Mouse (Mus musculus): ENCODE results near the gene Gprc5a. TPM values are rescaled to one million over a fixed set of nuclear protein-coding genes. Genes with fewer than 3 reads are reported as not detected.

Gene Gprc5a
- 1 to 10 TPM; 2.5 to 4.0 TPM for total RNA-seq (2021)

- peak; percentile 52 to 63 for DNase-seq
- intact Hi-C loops (cut with DNase I) = no loop called here
These were observed at the start of gene Gprc5a for GRCm38 (mm10) chr6:135065236-135065957. TSS of gene Gprc5a (plus strand) at chr6:135065651.

DNA sequence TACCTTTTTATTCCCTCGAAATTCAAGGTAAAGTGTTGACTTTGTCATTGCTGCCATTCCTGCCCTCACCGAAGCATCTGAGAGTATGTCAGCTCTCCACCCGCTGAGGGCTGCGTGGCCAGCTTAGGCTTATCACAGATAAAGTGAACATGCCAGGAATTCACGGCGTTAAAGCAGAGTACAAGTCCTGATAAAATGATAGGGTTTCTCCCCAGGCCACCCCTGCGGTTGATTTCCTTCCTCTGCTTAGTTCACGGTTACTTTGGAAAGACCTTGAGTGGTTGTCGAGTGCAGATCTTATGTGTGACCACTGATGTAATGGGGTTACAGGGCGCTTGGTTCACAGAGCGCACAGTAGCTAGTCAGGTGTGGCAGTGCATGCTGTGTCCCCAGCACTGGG, 48.2 kb upstream of the Gprc5a start:
- no peak for DNase-seq
- intact Hi-C loops (cut with DNase I) = no loop called here

DNA sequence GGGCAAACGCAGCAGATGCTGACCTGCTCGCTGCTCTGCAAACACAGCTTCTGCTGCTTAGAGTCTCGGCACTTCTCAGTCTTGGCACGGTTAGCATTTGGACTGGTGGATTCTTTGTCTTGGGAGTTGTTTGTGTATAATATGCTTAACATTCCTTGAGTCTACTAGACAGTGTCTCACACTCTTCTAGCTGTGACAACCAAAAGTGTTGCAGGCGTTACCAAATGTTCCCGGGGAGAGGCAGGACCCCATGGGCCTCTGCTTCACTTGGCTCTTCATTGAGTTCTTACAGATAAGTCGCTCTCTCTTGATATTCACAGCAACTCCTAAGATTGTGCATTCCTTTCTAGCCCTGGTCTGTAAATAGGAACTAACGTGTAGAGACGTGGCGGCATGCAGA, 45.9 kb upstream of the Gprc5a start:
- intact Hi-C loops (cut with DNase I) = no loop called here
- DNase-seq = no peak

DNA sequence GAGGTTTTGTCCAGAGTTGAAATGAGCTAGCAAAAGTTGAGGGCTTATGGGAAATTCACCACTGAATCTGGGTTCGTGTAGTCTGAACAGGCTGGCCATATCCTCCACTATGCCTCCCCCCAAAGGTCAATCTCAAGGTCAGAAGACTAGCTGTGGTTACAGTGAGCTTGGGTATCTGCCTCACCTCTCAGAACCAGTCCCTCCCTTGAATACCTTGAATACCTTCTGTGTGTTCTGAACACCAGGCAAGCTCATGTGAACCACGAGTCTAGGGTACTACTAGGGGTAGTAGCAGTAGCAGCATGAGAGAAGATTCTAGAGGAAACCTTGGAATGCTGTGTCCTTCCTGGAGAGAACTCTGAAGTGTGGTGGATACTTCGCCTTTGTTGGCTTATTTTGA, 43.8 kb upstream of the Gprc5a start:
- intact Hi-C loops (cut with DNase I) = no loop called here
- DNase-seq = no peak

GRCm38 (mm10) chr6:135023379-135023778, 42.1 kb upstream of the Gprc5a start:
- no peak for DNase-seq
- intact Hi-C loops (cut with DNase I) = no loop called here

DNA sequence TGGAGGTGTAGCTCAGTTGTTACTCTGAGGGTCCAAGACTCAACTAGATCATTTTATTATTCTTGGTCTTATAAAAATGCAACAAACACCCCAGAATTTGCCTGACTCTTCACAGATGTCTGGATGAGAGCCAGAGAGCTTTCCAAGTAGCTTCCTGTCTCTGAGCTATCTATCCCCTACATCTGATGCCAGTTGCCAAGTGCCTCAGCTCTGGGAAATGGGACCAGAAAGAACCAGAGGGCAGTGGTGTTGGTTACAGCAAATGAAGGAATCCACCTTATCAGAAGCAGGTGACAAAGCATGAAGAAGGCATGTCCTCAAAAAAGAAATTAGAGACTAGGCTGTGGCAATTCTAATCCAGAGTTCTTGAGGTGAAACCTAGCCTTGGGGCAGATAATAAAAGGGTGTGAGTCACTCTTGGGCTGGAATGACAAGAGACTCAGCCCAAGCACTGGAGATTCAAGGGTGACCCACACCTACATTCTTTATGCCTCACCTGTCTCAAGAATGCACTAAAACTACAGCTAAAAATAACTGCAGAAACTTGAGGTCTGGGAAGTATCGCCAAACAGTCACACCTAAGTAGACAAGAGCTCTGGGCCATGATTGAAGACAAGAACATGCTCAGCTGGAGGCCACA, 40.5 kb upstream of the Gprc5a start:
- intact Hi-C loops (cut with DNase I) = no loop called here
- no peak for DNase-seq

- peak; percentile 41 to 57 for DNase-seq
- intact Hi-C loops (cut with DNase I) = loop anchor here (1.0 to 2.0 kb wide), 2 partner anchors 61 to 118 kb away; no protein-coding TSS in a partner anchor
These were observed 39.2 kb upstream of the Gprc5a start for GRCm38 (mm10) chr6:135026232-135026631.

- intact Hi-C loops (cut with DNase I) = loop anchor here (1.0 to 2.0 kb wide), 2 partner anchors 60 to 118 kb away; no protein-coding TSS in a partner anchor
- peak; percentile 28 to 47 for DNase-seq
These were observed 38.7 kb upstream of the Gprc5a start for GRCm38 (mm10) chr6:135026755-135027154.

- intact Hi-C loops (cut with DNase I) = no loop called here
These were observed 36.2 kb upstream of the Gprc5a start for GRCm38 (mm10) chr6:135029246-135029645.

GRCm38 (mm10) chr6:135038674-135039073, 26.8 kb upstream of the Gprc5a start:
- intact Hi-C loops (cut with DNase I) = no loop called here
- no peak for DNase-seq

More at GRCm38 (mm10) chr6:135029246-135029645, 36.2 kb upstream of the Gprc5a start:
- DNase-seq = no peak

- peak in 1 of 2 experiments; percentile 13 for DNase-seq
- intact Hi-C loops (cut with DNase I) = no loop called here
These were observed 25.1 kb upstream of the Gprc5a start for GRCm38 (mm10) chr6:135040275-135040871.

DNA sequence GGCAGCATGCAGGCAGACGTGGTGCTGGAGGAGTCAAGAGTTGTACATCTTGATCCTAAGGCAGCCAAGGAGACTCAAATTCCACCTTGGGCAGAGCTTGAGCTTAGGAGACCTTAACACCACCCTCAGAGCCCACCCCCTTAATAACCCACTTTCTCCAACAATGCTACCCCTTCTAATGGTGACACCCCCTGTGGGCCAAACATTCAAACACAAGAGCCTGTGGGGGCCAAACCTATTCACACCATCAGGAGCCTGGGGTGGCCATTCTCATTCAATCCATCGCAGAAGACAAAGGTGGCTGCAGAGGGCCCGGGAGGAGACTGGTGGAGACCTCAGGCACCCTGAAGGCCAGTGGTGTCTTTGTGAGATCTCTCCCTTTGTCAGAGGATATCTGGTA, 23.5 kb upstream of the Gprc5a start:
- intact Hi-C loops (cut with DNase I) = no loop called here
- no peak for DNase-seq

DNA sequence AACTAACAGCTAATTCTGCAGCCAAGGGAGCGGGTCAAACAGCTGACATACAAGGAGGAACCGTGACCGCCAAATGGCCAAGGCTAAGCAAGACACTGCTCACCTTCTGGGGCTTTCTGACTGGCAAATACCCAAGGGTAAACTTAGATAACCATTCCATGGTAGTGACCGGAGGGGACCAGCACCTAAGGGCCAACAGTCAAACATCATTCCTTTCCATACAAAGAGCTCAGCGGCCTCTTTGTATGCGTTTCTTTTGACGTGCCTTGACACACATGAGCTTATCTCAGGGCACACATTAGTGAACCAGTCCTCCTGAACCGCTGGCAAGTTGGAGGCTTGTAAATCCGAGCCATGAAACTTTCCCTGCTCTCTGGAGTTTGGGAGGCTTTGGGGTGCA, 18.2 kb upstream of the Gprc5a start:
- intact Hi-C loops (cut with DNase I) = no loop called here
- DNase-seq = no peak

GRCm38 (mm10) chr6:135048509-135048908, 16.9 kb upstream of the Gprc5a start:
- DNase-seq = no peak
- intact Hi-C loops (cut with DNase I) = no loop called here

DNA sequence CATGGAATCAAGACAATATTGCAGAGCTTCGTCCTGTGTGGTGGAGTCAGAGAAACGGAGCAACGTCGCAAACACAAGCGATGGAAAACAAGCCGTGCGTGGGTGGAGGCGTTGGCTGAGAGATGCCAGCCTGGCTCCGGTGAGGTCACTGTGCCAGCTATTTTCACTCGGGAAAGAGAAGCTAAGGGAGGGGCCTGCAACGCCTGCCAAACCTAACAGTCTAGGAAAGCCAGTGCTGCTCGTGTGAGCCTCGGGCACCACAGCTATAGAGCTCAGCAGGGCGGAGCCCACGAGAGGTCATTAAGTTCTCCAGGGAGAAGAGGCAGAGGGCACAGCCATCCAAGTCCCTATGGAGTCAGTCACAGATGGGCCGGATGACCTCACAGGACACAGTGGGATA, 16.5 kb upstream of the Gprc5a start:
- DNase-seq = peak; percentile 39 to 47
- intact Hi-C loops (cut with DNase I) = no loop called here

GRCm38 (mm10) chr6:135053789-135054188, 11.7 kb upstream of the Gprc5a start:
- intact Hi-C loops (cut with DNase I) = no loop called here
- DNase-seq = no peak

DNA sequence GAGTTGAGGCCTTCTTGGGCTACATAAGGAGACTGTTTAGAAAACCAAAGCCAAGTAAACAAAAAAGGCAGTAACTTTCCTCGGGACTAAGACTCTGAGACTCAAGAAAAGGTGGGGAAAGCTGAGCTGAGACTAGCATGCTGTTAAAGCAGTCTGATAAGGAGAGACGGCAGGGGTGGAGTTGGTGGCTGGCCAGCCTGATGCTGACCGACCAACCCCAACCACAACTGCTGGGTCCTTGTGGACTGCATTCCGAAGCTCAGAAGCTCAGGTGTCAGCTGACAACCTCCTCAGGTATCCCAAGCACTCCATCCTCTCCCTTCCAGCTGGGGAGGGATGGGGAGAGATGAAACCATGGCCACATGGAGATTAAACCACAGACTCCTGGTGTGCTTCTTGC, 9.6 kb upstream of the Gprc5a start:
- intact Hi-C loops (cut with DNase I) = no loop called here
- no peak for DNase-seq

DNA sequence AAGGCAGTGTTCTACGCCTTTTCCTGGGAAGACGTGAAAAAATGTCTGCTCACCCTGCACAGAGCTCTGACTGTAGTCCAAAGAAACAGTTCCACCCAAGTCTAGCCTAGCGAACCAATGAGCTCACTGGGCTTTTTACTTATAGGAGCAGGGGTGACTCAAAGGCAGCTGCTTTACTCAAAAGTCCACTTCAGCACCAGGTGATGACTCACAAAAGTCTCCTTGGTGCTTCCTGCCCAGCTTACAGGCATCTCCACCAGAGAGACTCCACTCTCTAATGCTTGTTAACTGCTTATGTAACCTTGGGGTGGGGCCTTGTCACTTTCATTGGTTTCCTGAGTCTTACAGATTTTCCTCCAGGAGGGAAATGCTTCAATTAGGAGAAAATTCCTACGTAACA, 4.7 kb upstream of the Gprc5a start:
- intact Hi-C loops (cut with DNase I) = no loop called here
- DNase-seq = no peak

GRCm38 (mm10) chr6:135064621-135065020, 830 bp upstream of the Gprc5a start:
- intact Hi-C loops (cut with DNase I) = no loop called here
- DNase-seq = no peak

DNA sequence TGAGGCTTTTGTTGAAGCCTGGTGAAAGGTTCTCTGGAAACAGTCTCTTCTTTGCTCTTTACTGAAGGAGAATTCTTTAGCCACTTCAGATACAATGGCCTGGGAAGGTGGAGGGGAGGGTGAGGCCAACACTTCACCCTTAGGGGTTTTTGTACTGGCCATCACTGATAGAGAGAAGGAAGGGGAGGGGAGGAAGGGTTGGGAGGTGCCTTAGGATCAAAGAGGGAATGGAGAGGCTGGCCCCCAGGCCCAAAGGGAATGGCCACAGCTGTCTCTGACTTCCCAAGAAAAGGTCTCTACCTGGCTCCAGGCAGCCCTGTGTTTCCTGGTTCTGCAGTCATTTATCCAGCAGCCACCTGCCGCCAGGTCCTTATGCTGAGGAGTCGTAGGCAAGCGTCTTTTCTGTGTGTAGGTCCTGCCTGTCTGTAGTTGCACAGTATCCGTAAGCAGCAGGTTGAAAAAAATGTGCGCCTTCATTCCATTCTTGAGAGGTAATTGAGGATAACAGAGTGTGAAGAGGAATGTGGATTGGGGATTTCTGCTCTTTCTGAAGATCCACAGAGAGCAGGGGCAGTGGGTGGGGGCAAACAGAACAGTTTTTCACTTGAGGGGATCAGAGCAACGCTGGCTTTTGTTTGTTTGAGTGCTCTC, 1.5 kb downstream of the Gprc5a start:
- intact Hi-C loops (cut with DNase I) = no loop called here

DNA sequence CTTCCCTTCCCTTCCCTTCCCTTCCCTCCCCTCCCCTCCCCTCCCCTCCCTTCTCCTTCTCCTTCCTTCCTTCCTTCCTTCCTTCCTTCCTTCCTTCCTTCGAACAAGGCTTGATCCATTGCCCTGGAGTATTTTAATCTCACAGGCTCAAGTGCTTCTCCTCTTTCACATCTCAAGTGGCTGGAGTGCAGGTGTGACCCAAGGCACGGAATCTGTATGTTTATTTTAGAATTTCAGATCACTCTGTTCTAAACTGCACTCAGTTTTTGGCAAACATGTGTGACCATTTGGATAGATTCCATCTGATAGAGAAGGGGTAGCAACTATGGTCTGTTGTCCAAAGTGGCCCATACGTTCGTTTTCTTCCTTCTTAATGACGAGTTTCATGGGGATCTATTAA, 2.8 kb downstream of the Gprc5a start:
- intact Hi-C loops (cut with DNase I) = no loop called here

More for the DNA sequence above, 1.5 kb downstream of the Gprc5a start:
- no peak for DNase-seq

More for the DNA sequence above, 2.8 kb downstream of the Gprc5a start:
- DNase-seq = no peak

Measured in heart, postnatal 10 days (tissue).